26 mouse cellular contexts compared by ENCODE assay signal in genomic region chr11:69381356-69381755, GRCm38 (mm10). TPM values are rescaled to one million over a fixed set of nuclear protein-coding genes. Genes with fewer than 3 reads are reported as not detected.
A peak's percentile ranks its signal among the peaks of the same experiment; 100 is the strongest.
DNase-seq lines count a peak whose midpoint lies in the region; ATAC-seq and TF ChIP-seq lines count a peak whose summit lies in the region.
"Had no signal": no experiment of that assay in that cellular context is flagged by ENCODE, and none has a peak within 500 bp of the region (broad histone marks: within the 10 kb centered on the region; RNA-seq: fewer than 3 reads in every experiment).

No protein-coding gene starts in this region.

- no peaks in the 10 kb centered on the region for H3K4me1 ChIP-seq in hindbrain, postnatal 0 days (ENCODE audit: insufficient read depth, low read length)
- H3K4me1 ChIP-seq in hindbrain, embryonic 16.5 days (ENCODE audit: control insufficient read depth, insufficient read depth, low read depth, low read length): no peaks in the 10 kb centered on the region
- no peaks in the 10 kb centered on the region; the same call in 1 of the 2 replicates for H3K4me1 ChIP-seq in forebrain, embryonic 14.5 days (ENCODE audit: control insufficient read depth, insufficient read depth, low read length)
- H3K4me1 ChIP-seq in forebrain, postnatal 0 days (ENCODE audit: insufficient read depth): no peaks in the 10 kb centered on the region
- H3K4me1 ChIP-seq: hindbrain, embryonic 10.5 days; hindbrain, embryonic 15.5 days; lung, embryonic 15.5 days; midbrain, embryonic 10.5 days; midbrain, embryonic 15.5 days; neural tube, embryonic 15.5 days had no signal

- H3K4me3 ChIP-seq in hindbrain, postnatal 0 days (ENCODE audit: low read length): no peak overlapping the region
- H3K4me3 ChIP-seq in hindbrain, embryonic 16.5 days (ENCODE audit: low read length): no peak overlapping the region
- no peak overlapping the region for H3K4me3 ChIP-seq in forebrain, embryonic 14.5 days (ENCODE audit: low read depth, low read length)
- no peak overlapping the region for H3K4me3 ChIP-seq in forebrain, postnatal 0 days (ENCODE audit: low read depth, low read length)
- H3K4me3 ChIP-seq: forebrain, embryonic 13.5 days; heart, adult 2 months; heart, embryonic 12.5 days; hindbrain, embryonic 10.5 days; hindbrain, embryonic 15.5 days; intestine, embryonic 15.5 days; limb, embryonic 13.5 days; lung, embryonic 15.5 days; midbrain, embryonic 10.5 days; midbrain, embryonic 15.5 days; neural tube, embryonic 15.5 days had no signal

- H3K9me3 ChIP-seq in hindbrain, postnatal 0 days (ENCODE audit: low read length): no peaks in the 10 kb centered on the region
- no peaks in the 10 kb centered on the region for H3K9me3 ChIP-seq in hindbrain, embryonic 16.5 days (ENCODE audit: control insufficient read depth, low read length)
- H3K9me3 ChIP-seq in forebrain, embryonic 14.5 days (replicated peaks; ENCODE audit: control insufficient read depth, low read length): no peaks in the 10 kb centered on the region
- no peaks in the 10 kb centered on the region for H3K9me3 ChIP-seq in forebrain, postnatal 0 days (ENCODE audit: low read length)
- H3K9me3 ChIP-seq: forebrain, embryonic 13.5 days; heart, embryonic 12.5 days; hindbrain, embryonic 10.5 days; hindbrain, embryonic 15.5 days; intestine, embryonic 15.5 days; limb, embryonic 13.5 days; lung, embryonic 15.5 days; midbrain, embryonic 10.5 days; midbrain, embryonic 15.5 days; neural tube, embryonic 15.5 days had no signal

- no peak for TF ChIP-seq CTCF in hindbrain, postnatal 0 days (IDR thresholded peaks at IDR 0.05; ENCODE audit: low read depth)
- no peak for TF ChIP-seq CTCF in forebrain, postnatal 0 days (IDR thresholded peaks at IDR 0.05; ENCODE audit: low read depth)

- H3K27me3 ChIP-seq in hindbrain, postnatal 0 days (ENCODE audit: insufficient read depth, low read length): no peaks in the 10 kb centered on the region
- no peaks in the 10 kb centered on the region for H3K27me3 ChIP-seq in hindbrain, embryonic 16.5 days (replicated peaks; ENCODE audit: control insufficient read depth, insufficient read depth, low read length)
- H3K27me3 ChIP-seq in forebrain, embryonic 14.5 days (replicated peaks; ENCODE audit: control insufficient read depth, insufficient read depth, low read length): no peaks in the 10 kb centered on the region
- H3K27me3 ChIP-seq in forebrain, postnatal 0 days (ENCODE audit: insufficient read depth, low read length): no peaks in the 10 kb centered on the region
- H3K27me3 ChIP-seq: forebrain, embryonic 13.5 days; heart, embryonic 12.5 days; hindbrain, embryonic 15.5 days; intestine, embryonic 15.5 days; limb, embryonic 13.5 days; lung, embryonic 15.5 days; midbrain, embryonic 15.5 days; neural tube, embryonic 15.5 days had no signal

- no peak overlapping the region for H3K9ac ChIP-seq in hindbrain, postnatal 0 days (replicated peaks; ENCODE audit: low read length)
- H3K9ac ChIP-seq in hindbrain, embryonic 16.5 days (ENCODE audit: low read depth, low read length): no peak overlapping the region
- no peak overlapping the region for H3K9ac ChIP-seq in forebrain, embryonic 14.5 days (ENCODE audit: low read length)
- no peak overlapping the region for H3K9ac ChIP-seq in forebrain, postnatal 0 days
- H3K9ac ChIP-seq: forebrain, embryonic 13.5 days; heart, embryonic 12.5 days; hindbrain, embryonic 15.5 days; intestine, embryonic 15.5 days; limb, embryonic 13.5 days; lung, embryonic 15.5 days; midbrain, embryonic 15.5 days; neural tube, embryonic 15.5 days had no signal

- H3K27ac ChIP-seq in hindbrain, postnatal 0 days: no peak overlapping the region
- H3K27ac ChIP-seq in hindbrain, embryonic 16.5 days (ENCODE audit: low read depth, low read length): no peak overlapping the region
- H3K27ac ChIP-seq in forebrain, embryonic 14.5 days (ENCODE audit: low read depth, low read length): no peak overlapping the region
- H3K27ac ChIP-seq in forebrain, postnatal 0 days (ENCODE audit: low read depth, low read length): no peak overlapping the region
- H3K27ac ChIP-seq: forebrain, embryonic 13.5 days; heart, adult 2 months; hindbrain, embryonic 10.5 days; hindbrain, embryonic 15.5 days; intestine, embryonic 15.5 days; kidney, postnatal 0 days; limb, embryonic 13.5 days; lung, embryonic 15.5 days; midbrain, embryonic 10.5 days; midbrain, embryonic 15.5 days; neural tube, embryonic 15.5 days had no signal

- ATAC-seq in hindbrain, postnatal 0 days: no peak
- ATAC-seq in hindbrain, embryonic 16.5 days: no peak
- ATAC-seq in forebrain, embryonic 14.5 days: no peak
- ATAC-seq in forebrain, postnatal 0 days: no peak
- ATAC-seq: forebrain, embryonic 13.5 days; intestine, embryonic 15.5 days; midbrain, embryonic 15.5 days had no signal

- WGBS in hindbrain, postnatal 0 days: 69% methylated on average over 6 of the region's 6 CpGs
- WGBS in hindbrain, embryonic 16.5 days: 77% methylated on average over 6 of the region's 6 CpGs
- WGBS in forebrain, embryonic 14.5 days: 81% methylated on average over 6 of the region's 6 CpGs
- WGBS in forebrain, postnatal 0 days: 66% methylated on average over 6 of the region's 6 CpGs

- intact Hi-C loops in left cerebral cortex, postnatal 4 days (cut with DNase I): loop anchor here (10.0 kb wide), 1 partner anchor 187 kb away; the partner anchor contains the start of gene Alox8

- no peaks in the 10 kb centered on the region for H3K36me3 ChIP-seq in hindbrain, postnatal 0 days (ENCODE audit: insufficient read depth, low read length)
- no peaks in the 10 kb centered on the region for H3K36me3 ChIP-seq in hindbrain, embryonic 16.5 days (ENCODE audit: control insufficient read depth, insufficient read depth, low read length)
- H3K36me3 ChIP-seq in forebrain, embryonic 14.5 days (ENCODE audit: control insufficient read depth, insufficient read depth, low read length): no peaks in the 10 kb centered on the region
- H3K36me3 ChIP-seq in forebrain, postnatal 0 days (ENCODE audit: insufficient read depth): no peaks in the 10 kb centered on the region
- H3K36me3 ChIP-seq: hindbrain, embryonic 15.5 days; intestine, embryonic 15.5 days; midbrain, embryonic 15.5 days; neural tube, embryonic 15.5 days had no signal

- peak; percentile 51 for DNase-seq in hindbrain, postnatal 0 days (ENCODE audit: low spot score)
- DNase-seq in left cerebral cortex, postnatal 4 days: peak; percentile 71
- no peak for DNase-seq in left cerebral cortex, adult 8-10 months (ENCODE audit: low spot score in 2 of 2)
- peak; percentile 71 for DNase-seq in cerebellum, adult 9-11 months
- DNase-seq in cerebellum, postnatal 36 days: peak; percentile 77 to 79
- no peak for DNase-seq in forebrain, embryonic 14.5 days (ENCODE audit: low spot score)
- DNase-seq in forebrain, postnatal 0 days: no peak
- DNase-seq: adrenal gland, postnatal 25 days; B cell, adult 2 months; heart, adult 2 months; heart, postnatal 14 days; right cerebral cortex, postnatal 25 days; spleen, adult 18-20 months had no signal

- H3K4me2 ChIP-seq in hindbrain, postnatal 0 days (ENCODE audit: low read depth, low read length): no peak overlapping the region
- no peak overlapping the region for H3K4me2 ChIP-seq in hindbrain, embryonic 16.5 days (ENCODE audit: low read length)
- no peak overlapping the region for H3K4me2 ChIP-seq in forebrain, embryonic 14.5 days (ENCODE audit: low read length)
- no peak overlapping the region for H3K4me2 ChIP-seq in forebrain, postnatal 0 days (ENCODE audit: low read depth)
- H3K4me2 ChIP-seq: forebrain, embryonic 13.5 days; heart, embryonic 12.5 days; hindbrain, embryonic 15.5 days; intestine, embryonic 15.5 days; limb, embryonic 13.5 days; liver, embryonic 11.5 days; lung, embryonic 15.5 days; midbrain, embryonic 15.5 days; neural tube, embryonic 15.5 days had no signal

RNA-seq across cellular contexts. Expression of gene Chd3, which starts 12.2 kb away (rescaled TPM):
- 252 and 255 TPM in 2 replicates for total RNA-seq in hindbrain, postnatal 0 days (2014; rRNA removed)
- polyA plus RNA-seq in hindbrain, postnatal 0 days (2015; fragmentation: Nextera tagmentation; extraction: Ambion mirVana): 46.6 and 49.7 TPM in 2 replicates
- polyA plus RNA-seq in hindbrain, embryonic 16.5 days (2015; fragmentation: Nextera tagmentation; extraction: Ambion mirVana): 68.0 and 73.2 TPM in 2 replicates
- total RNA-seq in left cerebral cortex, postnatal 4 days (2021): 100 to 1,000 TPM; 552 to 572 TPM
- total RNA-seq in left cerebral cortex, adult 8-10 months (2022): 100 to 1,000 TPM; 370 to 420 (median 387) TPM
- polyA plus RNA-seq in forebrain, embryonic 14.5 days (2014; fragmentation: Nextera tagmentation; extraction: Ambion mirVana): 70.3 and 77.3 TPM in 2 replicates
- 356 and 381 TPM in 2 replicates for total RNA-seq in forebrain, postnatal 0 days (2014; rRNA removed)
- 55.3 and 74.7 TPM in 2 replicates for polyA plus RNA-seq in forebrain, postnatal 0 days (2015; fragmentation: Nextera tagmentation; extraction: Ambion mirVana)

RNA-seq across cellular contexts. Expression of gene Naa38, which starts 13.9 kb away (rescaled TPM):
- total RNA-seq in hindbrain, postnatal 0 days (2014; rRNA removed): 77.1 and 99.0 TPM in 2 replicates
- polyA plus RNA-seq in hindbrain, postnatal 0 days (2015; fragmentation: Nextera tagmentation; extraction: Ambion mirVana): 162 and 163 TPM in 2 replicates
- polyA plus RNA-seq in hindbrain, embryonic 16.5 days (2015; fragmentation: Nextera tagmentation; extraction: Ambion mirVana): 102 and 130 TPM in 2 replicates
- 10 to 100 TPM; 60.2 to 63.9 TPM for total RNA-seq in left cerebral cortex, postnatal 4 days (2021)
- total RNA-seq in left cerebral cortex, adult 8-10 months (2022): 100 to 1,000 TPM in 3 of 4 experiments, 10 to 100 TPM in 1; 99.9 to 140 (median 114) TPM
- polyA plus RNA-seq in forebrain, embryonic 14.5 days (2014; fragmentation: Nextera tagmentation; extraction: Ambion mirVana): 106 and 142 TPM in 2 replicates
- total RNA-seq in forebrain, postnatal 0 days (2014; rRNA removed): 47.7 and 59.2 TPM in 2 replicates
- 125 and 141 TPM in 2 replicates for polyA plus RNA-seq in forebrain, postnatal 0 days (2015; fragmentation: Nextera tagmentation; extraction: Ambion mirVana)

RNA-seq across cellular contexts. Expression of gene Cyb5d1, which starts 14.1 kb away (rescaled TPM):
- total RNA-seq in hindbrain, postnatal 0 days (2014; rRNA removed): 21.8 and 26.9 TPM in 2 replicates
- polyA plus RNA-seq in hindbrain, postnatal 0 days (2015; fragmentation: Nextera tagmentation; extraction: Ambion mirVana): 18.5 and 22.2 TPM in 2 replicates
- 28.7 and 33.0 TPM in 2 replicates for polyA plus RNA-seq in hindbrain, embryonic 16.5 days (2015; fragmentation: Nextera tagmentation; extraction: Ambion mirVana)
- total RNA-seq in left cerebral cortex, postnatal 4 days (2021): 10 to 100 TPM; 36.3 to 41.1 TPM
- 10 to 100 TPM; 38.0 to 43.7 (median 42.5) TPM for total RNA-seq in left cerebral cortex, adult 8-10 months (2022)
- polyA plus RNA-seq in forebrain, embryonic 14.5 days (2014; fragmentation: Nextera tagmentation; extraction: Ambion mirVana): 31.1 and 36.4 TPM in 2 replicates
- total RNA-seq in forebrain, postnatal 0 days (2014; rRNA removed): 21.1 and 28.9 TPM in 2 replicates
- 17.0 and 24.2 TPM in 2 replicates for polyA plus RNA-seq in forebrain, postnatal 0 days (2015; fragmentation: Nextera tagmentation; extraction: Ambion mirVana)

RNA-seq across cellular contexts. Expression of gene Tmem88, which starts 16.7 kb away (rescaled TPM):
- 3.8 and 4.3 TPM in 2 replicates for total RNA-seq in hindbrain, postnatal 0 days (2014; rRNA removed)
- polyA plus RNA-seq in hindbrain, postnatal 0 days (2015; fragmentation: Nextera tagmentation; extraction: Ambion mirVana): 8.7 and 9.5 TPM in 2 replicates
- 8.9 and 9.2 TPM in 2 replicates for polyA plus RNA-seq in hindbrain, embryonic 16.5 days (2015; fragmentation: Nextera tagmentation; extraction: Ambion mirVana)
- total RNA-seq in left cerebral cortex, postnatal 4 days (2021): 1 to 10 TPM; 3.1 to 4.2 TPM
- 1 to 10 TPM; 3.3 to 4.8 (median 3.5) TPM for total RNA-seq in left cerebral cortex, adult 8-10 months (2022)
- polyA plus RNA-seq in forebrain, embryonic 14.5 days (2014; fragmentation: Nextera tagmentation; extraction: Ambion mirVana): 4.7 and 5.7 TPM in 2 replicates
- 2.0 and 2.4 TPM in 2 replicates for total RNA-seq in forebrain, postnatal 0 days (2014; rRNA removed)
- polyA plus RNA-seq in forebrain, postnatal 0 days (2015; fragmentation: Nextera tagmentation; extraction: Ambion mirVana): 6.8 and 7.7 TPM in 2 replicates

RNA-seq across cellular contexts. Expression of gene Kdm6b, which starts 32.1 kb away (rescaled TPM):
- 8.0 and 10.5 TPM in 2 replicates for total RNA-seq in hindbrain, postnatal 0 days (2014; rRNA removed)
- polyA plus RNA-seq in hindbrain, postnatal 0 days (2015; fragmentation: Nextera tagmentation; extraction: Ambion mirVana): 20.5 and 22.3 TPM in 2 replicates
- polyA plus RNA-seq in hindbrain, embryonic 16.5 days (2015; fragmentation: Nextera tagmentation; extraction: Ambion mirVana): 22.9 and 29.0 TPM in 2 replicates
- 10 to 100 TPM; 77.2 to 85.8 TPM for total RNA-seq in left cerebral cortex, postnatal 4 days (2021)
- total RNA-seq in left cerebral cortex, adult 8-10 months (2022): 10 to 100 TPM; 17.3 to 29.2 (median 21.9) TPM
- polyA plus RNA-seq in forebrain, embryonic 14.5 days (2014; fragmentation: Nextera tagmentation; extraction: Ambion mirVana): 28.7 and 38.2 TPM in 2 replicates
- total RNA-seq in forebrain, postnatal 0 days (2014; rRNA removed): 10.2 and 15.0 TPM in 2 replicates
- 18.1 and 30.2 TPM in 2 replicates for polyA plus RNA-seq in forebrain, postnatal 0 days (2015; fragmentation: Nextera tagmentation; extraction: Ambion mirVana)

Comparison
In these comparisons a context has a peak if more than half of its experiments do, and no peak if none do; other contexts are left out.
1. DNase-seq: peak in hindbrain, postnatal 0 days (single experiment), left cerebral cortex, postnatal 4 days (single experiment), cerebellum, adult 9-11 months (single experiment) and cerebellum, postnatal 36 days (2 of 2); none in left cerebral cortex, adult 8-10 months (0 of 2), forebrain, embryonic 14.5 days (single experiment) and forebrain, postnatal 0 days (single experiment).